Comparison of ENCODE assay signal across 9 mouse cellular contexts in genomic region chr6:54586175-54586574, GRCm38 (mm10). TPM values are rescaled to one million over a fixed set of nuclear protein-coding genes. Genes with fewer than 3 reads are reported as not detected.
DNase-seq lines count a peak whose midpoint lies in the region; ATAC-seq and TF ChIP-seq lines count a peak whose summit lies in the region.
"Had no signal": no experiment of that assay in that cellular context is flagged by ENCODE, and none has a peak within 500 bp of the region (broad histone marks: within the 10 kb centered on the region; RNA-seq: fewer than 3 reads in every experiment).

No protein-coding gene starts in this region.

- no peak for TF ChIP-seq POLR2A in cortical plate, adult 2 months (IDR thresholded peaks at IDR 0.05; ENCODE audit: extremely low read depth, insufficient read depth, low read length)

- no peak overlapping the region for H3K4me3 ChIP-seq in hindbrain, embryonic 10.5 days
- H3K4me3 ChIP-seq in hindbrain, embryonic 12.5 days: no peak overlapping the region
- no peak overlapping the region for H3K4me3 ChIP-seq in cortical plate, adult 2 months (ENCODE audit: insufficient read depth, low read length)
- no peak overlapping the region for H3K4me3 ChIP-seq in layer of hippocampus, adult 2 months
- H3K4me3 ChIP-seq: neural tube, embryonic 13.5 days had no signal

- no peak overlapping the region for H3K27ac ChIP-seq in hindbrain, embryonic 10.5 days
- H3K27ac ChIP-seq in hindbrain, embryonic 12.5 days: no peak overlapping the region
- H3K27ac ChIP-seq in cortical plate, adult 2 months (ENCODE audit: insufficient read depth, low read length): no peak overlapping the region
- H3K27ac ChIP-seq in layer of hippocampus, adult 2 months: no peak overlapping the region
- H3K27ac ChIP-seq: neural tube, embryonic 13.5 days had no signal

- no peaks in the 10 kb centered on the region for H3K9me3 ChIP-seq in hindbrain, embryonic 10.5 days
- no peaks in the 10 kb centered on the region for H3K9me3 ChIP-seq in hindbrain, embryonic 12.5 days (replicated peaks)
- H3K9me3 ChIP-seq: neural tube, embryonic 13.5 days had no signal

- ATAC-seq in hindbrain, embryonic 12.5 days (ENCODE audit: low FRiP score): no peak

- H3K27me3 ChIP-seq in hindbrain, embryonic 10.5 days (ENCODE audit: insufficient read depth, poor library complexity, severe bottlenecking): peaks cover 2% of the 10 kb centered on the region; the same call in 1 of the 2 replicates
- no peaks in the 10 kb centered on the region for H3K27me3 ChIP-seq in hindbrain, embryonic 12.5 days
- H3K27me3 ChIP-seq: neural tube, embryonic 13.5 days had no signal

- peaks cover 9% of the 10 kb centered on the region for H3K4me1 ChIP-seq in hindbrain, embryonic 10.5 days (replicated peaks)
- H3K4me1 ChIP-seq in hindbrain, embryonic 12.5 days: peaks cover under 1% of the 10 kb centered on the region
- no peaks in the 10 kb centered on the region for H3K4me1 ChIP-seq in cortical plate, adult 2 months (ENCODE audit: control insufficient read depth, insufficient read depth, low read length)

- no peak overlapping the region for H3K9ac ChIP-seq in hindbrain, embryonic 12.5 days
- H3K9ac ChIP-seq: neural tube, embryonic 13.5 days had no signal

- WGBS in hindbrain, embryonic 10.5 days: 41% methylated on average over 2 of the region's 2 CpGs
- WGBS in hindbrain, embryonic 12.5 days: 31% methylated on average over 2 of the region's 2 CpGs

- DNase-seq in hindbrain, embryonic 10.5 days (ENCODE audit: low spot score): peak; percentile 23
- DNase-seq in B cell, adult 2 months: peak; percentile 54 to 63
- peak; percentile 53 for DNase-seq in Muller cell, postnatal 12 days (ENCODE audit: inconsistent ontology term)
- peak; percentile 37 to 70 for DNase-seq in layer of hippocampus, adult 2 months (ENCODE audit: low spot score in 2 of 2)
- peak; percentile 84 for DNase-seq in retina, embryonic 14.5 days (ENCODE audit: low spot score)
- no peak for DNase-seq in urinary bladder, adult 2 months (ENCODE audit: low spot score)

- H3K36me3 ChIP-seq in hindbrain, embryonic 10.5 days: peaks cover 9% of the 10 kb centered on the region; the same call in 1 of the 2 replicates
- H3K36me3 ChIP-seq in hindbrain, embryonic 12.5 days: no peaks in the 10 kb centered on the region; the same call in 1 of the 2 replicates
- H3K36me3 ChIP-seq: neural tube, embryonic 13.5 days had no signal

- peak; percentile 65; the same call in 1 of the 2 replicates for TF ChIP-seq CTCF in cortical plate, adult 2 months (IDR thresholded peaks at IDR 0.05; ENCODE audit: extremely low read depth, insufficient read depth, low read length)
- peak; percentile 97 for TF ChIP-seq CTCF in layer of hippocampus, adult 2 months (conservative IDR thresholded peaks at IDR 0.05)

- H3K4me2 ChIP-seq in hindbrain, embryonic 12.5 days (replicated peaks): no peak overlapping the region
- H3K4me2 ChIP-seq: neural tube, embryonic 13.5 days had no signal

RNA-seq across cellular contexts. Expression of gene Plekha8, which starts 8.7 kb away (rescaled TPM):
- 13.8 and 17.4 TPM in 2 replicates for polyA plus RNA-seq in hindbrain, embryonic 10.5 days (2016; fragmentation: Nextera tagmentation; extraction: Ambion mirVana)
- polyA plus RNA-seq in hindbrain, embryonic 12.5 days (2016; fragmentation: Nextera tagmentation; extraction: Ambion mirVana): 17.7 and 19.4 TPM in 2 replicates
- polyA plus RNA-seq in cortical plate, adult 2 months (2012; rRNA removed): 7.3 and 7.8 TPM in 2 replicates
- 10 to 100 TPM; 10.8 to 13.4 TPM for total RNA-seq in layer of hippocampus, adult 2 months (2021)
- 4.9 and 5.6 TPM in 2 replicates for polyA plus RNA-seq in urinary bladder, adult 2 months (2012; rRNA removed)

RNA-seq across cellular contexts. Expression of gene Fkbp14, which starts 10.9 kb away (rescaled TPM):
- polyA plus RNA-seq in hindbrain, embryonic 10.5 days (2016; fragmentation: Nextera tagmentation; extraction: Ambion mirVana): 9.3 and 12.4 TPM in 2 replicates
- 21.0 and 26.4 TPM in 2 replicates for polyA plus RNA-seq in hindbrain, embryonic 12.5 days (2016; fragmentation: Nextera tagmentation; extraction: Ambion mirVana)
- 11.3 and 11.4 TPM in 2 replicates for polyA plus RNA-seq in cortical plate, adult 2 months (2012; rRNA removed)
- 10 to 100 TPM; 13.1 to 14.6 TPM for total RNA-seq in layer of hippocampus, adult 2 months (2021)
- polyA plus RNA-seq in urinary bladder, adult 2 months (2012; rRNA removed): 24.5 and 30.0 TPM in 2 replicates

RNA-seq across cellular contexts. Expression of gene Scrn1, which starts 19.9 kb away (rescaled TPM):
- 42.9 and 60.0 TPM in 2 replicates for polyA plus RNA-seq in hindbrain, embryonic 10.5 days (2016; fragmentation: Nextera tagmentation; extraction: Ambion mirVana)
- 79.3 and 89.4 TPM in 2 replicates for polyA plus RNA-seq in hindbrain, embryonic 12.5 days (2016; fragmentation: Nextera tagmentation; extraction: Ambion mirVana)
- 102 and 115 TPM in 2 replicates for polyA plus RNA-seq in cortical plate, adult 2 months (2012; rRNA removed)
- total RNA-seq in layer of hippocampus, adult 2 months (2021): 10 to 100 TPM; 98.2 to 98.3 TPM
- polyA plus RNA-seq in urinary bladder, adult 2 months (2012; rRNA removed): 6.3 and 13.0 TPM in 2 replicates
